Comparison of ENCODE assay signal across 16 mouse cellular contexts in the genomic region with DNA sequence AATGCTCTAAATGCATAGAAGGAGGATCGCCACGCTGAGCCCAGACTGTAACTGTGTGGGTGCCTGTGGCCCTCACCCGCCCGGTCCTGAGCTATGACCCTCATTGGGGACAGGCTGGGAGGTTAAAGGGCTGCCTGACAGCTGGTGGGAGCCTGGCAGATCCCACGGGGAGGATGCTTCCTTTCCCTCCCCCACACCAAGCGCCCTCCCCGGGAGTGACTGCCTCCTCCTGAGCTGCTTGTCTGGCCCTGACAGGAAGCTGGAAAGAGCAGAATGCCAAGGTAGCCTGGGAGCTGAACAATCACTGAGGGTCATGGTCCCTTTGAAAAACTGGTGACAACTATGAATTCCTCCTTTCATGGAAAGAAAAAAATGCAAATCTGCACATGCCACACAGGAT. TPM values are rescaled to one million over a fixed set of nuclear protein-coding genes. Genes with fewer than 3 reads are reported as not detected.
DNase-seq lines count a peak whose midpoint lies in the region; ATAC-seq lines count a peak whose summit lies in the region.
"Had no signal": no experiment of that assay in that cellular context is flagged by ENCODE, and none has a peak within 500 bp of the region (broad histone marks: within the 10 kb centered on the region; RNA-seq: fewer than 3 reads in every experiment).

No protein-coding gene starts in this region.

- no peaks in the 10 kb centered on the region for H3K9me3 ChIP-seq in hindbrain, embryonic 12.5 days (replicated peaks)
- no peaks in the 10 kb centered on the region for H3K9me3 ChIP-seq in midbrain, embryonic 15.5 days
- no peaks in the 10 kb centered on the region for H3K9me3 ChIP-seq in embryonic facial prominence, embryonic 10.5 days
- H3K9me3 ChIP-seq: stomach, embryonic 15.5 days had no signal

- H3K9ac ChIP-seq in hindbrain, embryonic 12.5 days: no peak overlapping the region
- no peak overlapping the region for H3K9ac ChIP-seq in midbrain, embryonic 15.5 days
- H3K9ac ChIP-seq: stomach, embryonic 15.5 days had no signal

- no peaks in the 10 kb centered on the region; the same call in 1 of the 2 replicates for H3K27me3 ChIP-seq in hindbrain, embryonic 12.5 days
- peaks cover 6% of the 10 kb centered on the region; the same call in 1 of the 2 replicates for H3K27me3 ChIP-seq in midbrain, embryonic 15.5 days (replicated peaks)
- peaks cover 51% of the 10 kb centered on the region for H3K27me3 ChIP-seq in embryonic facial prominence, embryonic 10.5 days (replicated peaks; ENCODE audit: low read depth, poor library complexity, severe bottlenecking)
- H3K27me3 ChIP-seq: stomach, embryonic 15.5 days had no signal

- H3K36me3 ChIP-seq in hindbrain, embryonic 12.5 days: no peaks in the 10 kb centered on the region
- no peaks in the 10 kb centered on the region for H3K36me3 ChIP-seq in midbrain, embryonic 15.5 days (replicated peaks)
- H3K36me3 ChIP-seq in embryonic facial prominence, embryonic 10.5 days (replicated peaks): peaks cover 18% of the 10 kb centered on the region
- H3K36me3 ChIP-seq: stomach, embryonic 15.5 days had no signal

- DNase-seq in kidney, postnatal 4 days: peak; percentile 63 to 69
- no peak for DNase-seq in kidney, adult 9 months
- peak; percentile 14 for DNase-seq in ovary, postnatal 36 days (ENCODE audit: low spot score)
- no peak for DNase-seq in ovary, adult 18-20 months (ENCODE audit: low spot score)
- no peak for DNase-seq in embryonic facial prominence, embryonic 10.5 days (ENCODE audit: low spot score)
- DNase-seq: cerebellum, adult 8-10 months; embryo, embryonic 11 days; thymus, postnatal 25 days had no signal

- no peak overlapping the region for H3K4me2 ChIP-seq in hindbrain, embryonic 12.5 days (replicated peaks)
- H3K4me2 ChIP-seq in midbrain, embryonic 15.5 days: peak overlapping the region; percentile 8; the same call in 1 of the 2 replicates
- H3K4me2 ChIP-seq: stomach, embryonic 15.5 days had no signal

- H3K4me1 ChIP-seq in hindbrain, embryonic 12.5 days: peaks cover 40% of the 10 kb centered on the region
- peaks cover 31% of the 10 kb centered on the region for H3K4me1 ChIP-seq in midbrain, embryonic 15.5 days
- H3K4me1 ChIP-seq in embryonic facial prominence, embryonic 10.5 days: peaks cover 45% of the 10 kb centered on the region

- WGBS in hindbrain, embryonic 12.5 days: 9% methylated on average over 7 of the region's 7 CpGs
- 18% methylated on average over 6 of the region's 7 CpGs for WGBS in midbrain, embryonic 15.5 days
- 15% methylated on average over 7 of the region's 7 CpGs for WGBS in embryonic facial prominence, embryonic 10.5 days

- no peak for ATAC-seq in hindbrain, embryonic 12.5 days (ENCODE audit: low FRiP score)
- ATAC-seq in midbrain, embryonic 15.5 days (replicated peaks): no peak
- ATAC-seq in erythroblast, adult 5-6 weeks (replicated peaks; ENCODE audit: low FRiP score, poor library complexity, severe bottlenecking): no peak
- ATAC-seq: CD4-positive, CD25-positive, alpha-beta regulatory T cell, adult 4 months had no signal

- peak overlapping the region; percentile 67 for H3K27ac ChIP-seq in hindbrain, embryonic 12.5 days
- H3K27ac ChIP-seq in midbrain, embryonic 15.5 days: no peak overlapping the region
- H3K27ac ChIP-seq in embryonic facial prominence, embryonic 10.5 days (replicated peaks): no peak overlapping the region
- H3K27ac ChIP-seq: stomach, embryonic 15.5 days had no signal

- H3K4me3 ChIP-seq in hindbrain, embryonic 12.5 days: no peak overlapping the region
- no peak overlapping the region for H3K4me3 ChIP-seq in midbrain, embryonic 15.5 days
- no peak overlapping the region for H3K4me3 ChIP-seq in embryonic facial prominence, embryonic 10.5 days
- H3K4me3 ChIP-seq: erythroblast, embryonic 14.5 days; stomach, embryonic 15.5 days had no signal

RNA-seq across cellular contexts. Expression of a gene that starts 38.5 kb away (rescaled TPM):
- 24.0 and 27.1 TPM in 2 replicates for polyA plus RNA-seq in hindbrain, embryonic 12.5 days (2016; fragmentation: Nextera tagmentation; extraction: Ambion mirVana)
- polyA plus RNA-seq in midbrain, embryonic 15.5 days (2015; fragmentation: Nextera tagmentation; extraction: Ambion mirVana): 1.6 and 1.9 TPM in 2 replicates
- not detected in 2 replicates for total RNA-seq in erythroblast, adult 5-6 weeks (2015; ENCODE audit: low replicate concordance)
- not detected in 2 replicates for total RNA-seq in erythroblast, adult 5-6 weeks (2017; ENCODE audit: low replicate concordance)
- polyA plus RNA-seq in embryonic facial prominence, embryonic 10.5 days (2016; fragmentation: Nextera tagmentation; extraction: Ambion mirVana): 0.06 and 0.10 TPM in 2 replicates
- polyA plus RNA-seq: CD4-positive, CD25-positive, alpha-beta regulatory T cell, adult 4 months; heart, embryonic 14.5 days; lung, embryonic 16.5 days; stomach, embryonic 15.5 days had no signal

Comparison
In these comparisons a context has a peak if more than half of its experiments do, and no peak if none do; other contexts are left out.
1. DNase-seq: peak in kidney, postnatal 4 days (2 of 2) and ovary, postnatal 36 days (single experiment); none in kidney, adult 9 months (single experiment), ovary, adult 18-20 months (single experiment) and embryonic facial prominence, embryonic 10.5 days (single experiment).